Mouse (Mus musculus) lung, postnatal 36 days (tissue): ENCODE data around the gene Pbrm1.

Experiments used
- DNase-seq: peaks from one replicate; pipeline ENCODE4 v3.0.0; 2022; ENCODE audit warnings: mixed read lengths

The Pbrm1 gene

DNA sequence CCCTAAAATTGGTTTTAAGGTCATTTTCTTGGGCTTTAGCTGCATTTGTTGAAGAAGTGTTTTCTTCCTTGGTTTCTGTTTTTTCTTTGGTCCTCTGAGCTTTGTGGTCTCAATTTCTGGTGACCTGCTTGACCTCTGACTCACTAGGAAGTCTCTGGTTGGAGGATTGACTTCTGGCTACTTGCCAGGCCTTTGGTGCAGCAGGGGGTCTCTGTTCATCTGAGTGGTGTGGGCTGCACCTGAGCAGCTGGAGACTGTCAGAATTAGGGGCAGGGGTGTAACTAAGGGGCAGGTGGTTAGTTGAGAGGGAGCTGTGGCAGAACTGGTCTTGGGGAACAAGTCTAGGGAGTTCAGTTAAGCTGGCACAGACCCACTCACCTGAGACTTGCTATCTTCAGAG is 62.2 kb downstream of the Pbrm1 start:
- no peak for DNase-seq

DNA sequence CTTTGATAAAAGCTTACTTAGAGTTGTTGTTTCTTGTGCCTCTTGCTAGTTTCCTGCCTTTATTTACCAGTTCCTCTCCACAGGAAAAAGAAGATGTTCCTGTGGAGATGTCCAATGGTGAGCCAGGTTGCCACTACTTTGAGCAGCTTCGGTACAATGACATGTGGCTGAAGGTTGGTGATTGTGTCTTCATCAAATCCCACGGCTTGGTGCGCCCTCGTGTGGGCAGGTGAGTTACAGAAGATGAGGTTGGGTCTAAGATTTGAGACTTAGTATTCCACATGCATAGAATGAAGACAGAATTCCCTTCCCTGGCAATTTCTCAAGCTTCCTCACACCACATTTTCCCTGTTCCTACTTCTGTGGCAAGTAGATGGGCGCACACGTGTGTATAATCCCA is 68.5 kb downstream of the Pbrm1 start:
- DNase-seq: peak; percentile 44

DNA sequence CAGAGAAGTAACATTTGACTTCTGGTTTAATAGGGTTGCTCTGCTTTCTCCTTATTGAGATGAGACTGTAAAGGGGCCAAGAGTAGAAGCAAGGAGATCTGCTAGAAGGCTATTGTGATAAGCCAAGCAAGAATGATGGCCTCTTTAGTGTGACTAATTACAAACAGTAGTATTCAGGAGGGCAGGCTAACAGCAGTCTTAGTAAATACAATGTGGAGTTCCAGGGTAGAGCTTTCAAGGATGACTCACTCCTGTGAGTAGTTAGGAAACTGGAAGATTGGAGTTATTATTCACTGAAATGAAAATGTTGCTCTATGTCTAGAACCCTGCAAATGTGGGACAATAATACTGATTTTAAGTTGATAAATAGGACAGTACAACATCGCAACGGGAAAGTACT is 69.6 kb downstream of the Pbrm1 start:
- DNase-seq: no peak

DNA sequence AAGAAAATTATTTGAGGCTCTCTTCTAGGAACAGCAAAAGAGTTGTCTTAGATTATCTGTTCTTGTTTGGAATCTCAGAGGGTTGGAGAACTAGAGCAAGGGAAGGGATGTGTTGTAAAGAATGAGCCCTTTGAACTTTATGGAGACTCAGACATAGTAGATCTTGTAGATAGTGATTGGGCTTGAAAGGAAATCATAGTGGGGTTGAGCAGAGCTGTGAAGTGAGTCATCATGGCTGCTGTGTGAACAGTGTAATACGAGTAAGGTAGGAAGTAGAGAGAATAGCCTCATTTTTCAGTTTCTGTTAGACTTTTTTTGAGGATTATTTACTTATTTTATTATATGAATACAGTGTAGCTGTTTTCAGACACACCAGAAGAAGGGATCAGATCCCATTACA is 71.0 kb downstream of the Pbrm1 start:
- DNase-seq: no peak

DNA sequence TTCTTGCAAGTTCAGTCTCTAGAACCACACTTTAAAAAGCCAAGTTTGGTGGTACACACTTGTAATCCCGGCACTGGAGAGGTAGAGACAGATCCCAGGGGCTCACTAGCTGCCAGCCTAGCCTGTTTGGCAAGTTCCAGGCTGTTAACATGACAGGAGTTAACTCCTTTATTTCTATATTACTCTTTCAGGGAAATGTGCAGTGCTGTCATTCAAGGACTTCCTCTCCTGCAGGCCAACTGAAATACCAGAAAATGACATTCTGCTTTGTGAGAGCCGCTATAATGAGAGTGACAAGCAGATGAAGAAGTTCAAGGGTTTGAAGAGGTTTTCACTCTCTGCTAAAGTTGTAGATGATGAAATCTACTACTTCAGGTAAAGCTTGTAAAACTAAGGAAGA is 86.2 kb downstream of the Pbrm1 start:
- DNase-seq: peak; percentile 54

DNA sequence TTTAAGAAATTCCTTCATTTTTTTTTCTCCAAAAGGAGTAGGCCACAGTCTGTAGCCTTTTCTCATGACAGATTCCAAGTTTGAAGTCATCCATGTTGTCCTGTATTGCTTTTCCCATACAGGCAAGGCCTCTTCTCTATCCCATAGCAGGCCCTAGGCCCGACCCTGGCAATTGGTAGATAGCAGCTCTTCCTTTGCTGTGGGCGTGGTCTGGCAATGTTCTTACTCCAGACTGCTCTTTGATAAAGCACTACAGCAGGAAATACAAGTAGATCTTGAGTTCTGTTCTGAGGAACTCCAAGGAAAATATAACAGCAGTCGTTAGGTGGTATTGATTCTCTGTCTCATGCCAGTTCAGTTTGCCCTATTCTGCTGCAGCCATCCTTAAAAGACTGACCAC is 91.7 kb downstream of the Pbrm1 start:
- peak; percentile 20 for DNase-seq

DNA sequence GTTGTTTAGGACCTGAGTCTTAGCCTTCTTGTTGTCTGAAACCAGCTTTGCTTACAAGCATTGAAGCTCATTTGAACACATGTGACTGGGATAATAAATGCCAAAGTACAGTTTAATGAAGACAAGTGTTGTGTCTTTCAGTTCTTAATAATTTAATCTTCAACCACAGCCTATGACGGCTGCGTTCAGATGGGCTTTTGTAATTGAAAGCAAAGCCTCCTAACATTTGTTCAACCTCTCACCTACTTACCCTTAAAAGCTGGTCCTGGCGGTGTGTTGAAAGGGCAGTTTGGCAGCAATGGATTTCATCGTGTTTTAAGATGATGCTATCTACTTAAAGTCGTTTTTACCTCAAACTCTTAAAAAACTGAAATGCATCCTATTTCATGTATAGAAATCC is 93.2 kb downstream of the Pbrm1 start:
- DNase-seq: no peak

DNA sequence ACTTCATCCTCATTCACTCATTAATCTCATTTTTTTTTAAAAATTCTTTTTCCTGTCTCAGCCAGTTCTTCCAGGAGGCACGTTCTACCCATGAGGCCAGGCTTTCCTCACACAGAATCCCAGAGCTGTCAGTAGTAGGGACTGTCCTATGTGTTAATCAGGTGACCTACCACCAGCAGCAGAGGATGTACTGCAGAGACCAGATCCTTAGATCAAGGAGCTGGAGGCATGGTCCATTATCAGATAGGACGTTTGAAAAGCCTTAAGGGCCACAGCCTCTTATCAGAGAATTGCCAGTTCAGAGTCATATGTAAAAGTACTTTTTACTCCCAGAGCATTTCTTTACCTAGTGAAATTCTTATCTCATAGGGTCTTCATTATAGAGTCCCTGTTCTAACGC is 95.1 kb downstream of the Pbrm1 start:
- no peak for DNase-seq

DNA sequence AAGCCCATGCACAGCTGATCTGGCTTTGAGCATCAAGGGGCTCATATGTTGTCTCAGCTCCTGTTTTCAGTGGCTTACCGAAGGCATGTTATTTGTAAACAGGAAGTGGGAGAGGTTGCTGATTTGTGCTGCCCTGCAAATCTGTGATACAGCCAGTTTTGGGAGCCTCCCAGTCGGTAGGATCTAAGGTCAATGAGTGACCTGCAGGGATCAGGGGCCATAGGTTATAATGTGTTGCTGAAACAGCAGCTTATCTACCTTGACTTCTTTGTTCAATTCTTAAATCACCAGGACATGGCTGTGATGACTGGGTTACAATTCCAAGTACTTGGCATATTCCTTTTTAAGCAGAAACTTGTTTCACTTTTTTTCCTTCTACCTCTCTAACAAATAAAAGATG is 96.6 kb downstream of the Pbrm1 start:
- no peak for DNase-seq

DNA sequence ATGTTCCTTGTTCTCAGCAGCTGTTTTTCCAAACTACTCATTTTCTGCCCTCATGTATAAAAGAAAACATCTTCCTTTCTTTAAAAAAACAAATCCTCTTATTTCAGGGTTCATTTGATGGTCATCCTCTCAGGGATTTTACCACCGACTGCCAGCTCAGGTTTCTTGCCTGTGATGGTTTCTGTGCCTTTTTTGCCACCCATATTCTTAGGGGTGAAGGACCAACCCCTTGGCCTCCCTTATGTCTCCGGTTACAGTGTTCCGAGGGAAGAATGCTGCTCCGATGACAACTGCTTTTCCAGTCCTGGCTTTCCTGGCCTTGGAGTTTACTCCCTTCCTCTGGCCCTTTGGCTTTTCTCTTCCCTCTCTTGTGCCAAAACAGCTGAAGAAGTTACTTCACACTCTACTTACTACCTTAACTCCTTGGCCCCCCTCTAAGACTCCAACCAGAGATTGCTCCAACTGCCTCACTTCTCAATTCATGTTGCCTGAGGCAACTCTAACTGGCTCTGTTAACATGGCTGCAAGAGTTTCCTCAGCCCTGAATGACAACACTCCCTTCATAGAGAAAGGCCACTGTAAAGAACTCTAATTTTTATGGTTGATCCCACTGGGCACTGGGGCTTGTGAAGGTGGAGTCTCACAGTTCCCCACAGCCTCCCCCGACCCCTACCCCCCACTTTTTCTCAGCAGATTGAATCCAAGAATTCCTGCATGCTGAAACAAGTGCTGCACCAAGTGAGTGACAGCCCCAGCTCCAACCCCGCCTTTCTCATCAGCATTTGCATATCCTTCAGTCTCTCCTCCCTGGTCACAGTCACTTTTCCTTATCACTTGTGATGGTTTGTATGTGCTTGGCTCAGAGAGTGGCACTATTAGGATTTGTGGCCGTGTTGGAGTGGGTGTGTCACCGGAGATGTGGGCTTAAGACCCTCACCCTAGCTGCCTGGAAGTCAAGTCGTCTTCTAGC is 106.5 kb downstream of the Pbrm1 start:
- DNase-seq: no peak

DNA sequence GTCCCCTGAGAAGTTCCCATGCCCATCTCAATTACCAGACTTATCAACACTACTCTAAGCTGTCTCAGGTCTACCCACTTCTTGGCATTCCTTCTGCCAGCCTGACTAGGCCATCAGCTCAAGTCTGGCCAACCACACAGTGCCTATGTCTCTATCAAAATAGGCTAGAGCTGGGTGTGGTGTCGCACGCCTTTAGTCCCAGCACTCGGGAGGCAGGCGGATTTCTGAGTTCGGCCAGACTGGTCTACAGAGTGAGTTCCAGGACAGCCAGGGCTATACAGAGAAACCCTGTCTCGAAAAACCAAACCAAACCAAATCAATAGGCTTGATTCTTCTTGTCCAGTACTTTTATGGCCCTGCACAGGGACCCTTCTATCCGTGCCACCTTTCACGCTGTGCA is 107.9 kb downstream of the Pbrm1 start:
- DNase-seq: no peak

DNA sequence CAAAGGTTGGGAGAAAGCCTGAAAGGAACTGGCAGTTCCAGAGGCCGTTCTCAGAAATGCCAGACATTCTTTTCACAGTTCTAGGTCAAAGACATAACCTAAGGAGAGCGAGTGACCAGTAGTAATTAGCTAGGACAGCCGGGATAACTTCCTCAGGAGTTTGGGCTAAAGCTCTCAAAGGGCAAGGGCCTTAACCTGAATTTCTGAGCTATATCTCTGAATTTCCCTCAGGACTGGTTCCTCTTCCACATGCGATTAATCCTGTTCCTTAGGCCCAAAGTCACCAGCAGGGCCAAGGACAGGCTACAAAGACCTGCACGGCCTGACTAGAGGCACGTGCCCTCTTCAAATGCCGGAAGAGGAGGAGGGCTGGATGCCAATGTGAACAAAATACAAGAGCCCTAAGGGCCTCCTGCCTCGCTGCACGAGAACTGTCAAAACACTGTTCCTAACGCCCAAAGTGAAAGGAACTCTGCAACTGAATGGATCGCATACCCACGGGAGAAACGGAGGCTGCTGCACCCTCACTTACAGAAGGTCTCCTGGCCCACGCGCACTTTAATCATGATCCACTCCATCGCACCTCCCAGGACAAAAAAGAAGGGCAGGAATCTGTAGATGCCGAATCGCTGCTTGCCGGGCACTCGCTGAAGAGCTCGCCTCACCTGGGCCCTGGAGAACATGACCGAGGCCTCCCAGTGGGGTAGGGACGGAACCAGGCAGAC is 109.3 kb downstream of the Pbrm1 start:
- peak; percentile 89 for DNase-seq

DNA sequence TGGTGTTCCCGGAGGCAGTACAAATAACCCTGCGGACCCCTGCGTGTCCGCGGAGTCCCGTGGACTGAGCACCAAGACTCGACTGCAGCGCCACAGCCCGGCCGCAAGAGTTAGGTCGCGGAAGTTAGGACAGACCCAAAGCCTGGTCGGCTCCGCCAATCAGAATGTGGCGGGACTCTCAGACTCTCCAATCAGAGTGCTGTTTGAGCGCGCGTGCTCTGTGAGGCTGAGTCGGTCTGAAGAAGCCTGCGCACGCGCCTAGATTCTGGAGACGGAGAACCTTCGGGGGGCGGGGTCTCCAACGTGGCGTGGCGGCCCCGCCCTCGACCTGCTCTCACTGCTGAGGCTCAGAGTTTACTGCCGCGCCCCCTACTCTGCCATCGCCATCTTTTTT is 109.9 kb downstream of the Pbrm1 start, which contains the start of gene Smim4:
TSS of gene Smim4 (minus strand) at position 131 of the 394 bp plus-strand sequence.
- peak; percentile 99 for DNase-seq

DNA sequence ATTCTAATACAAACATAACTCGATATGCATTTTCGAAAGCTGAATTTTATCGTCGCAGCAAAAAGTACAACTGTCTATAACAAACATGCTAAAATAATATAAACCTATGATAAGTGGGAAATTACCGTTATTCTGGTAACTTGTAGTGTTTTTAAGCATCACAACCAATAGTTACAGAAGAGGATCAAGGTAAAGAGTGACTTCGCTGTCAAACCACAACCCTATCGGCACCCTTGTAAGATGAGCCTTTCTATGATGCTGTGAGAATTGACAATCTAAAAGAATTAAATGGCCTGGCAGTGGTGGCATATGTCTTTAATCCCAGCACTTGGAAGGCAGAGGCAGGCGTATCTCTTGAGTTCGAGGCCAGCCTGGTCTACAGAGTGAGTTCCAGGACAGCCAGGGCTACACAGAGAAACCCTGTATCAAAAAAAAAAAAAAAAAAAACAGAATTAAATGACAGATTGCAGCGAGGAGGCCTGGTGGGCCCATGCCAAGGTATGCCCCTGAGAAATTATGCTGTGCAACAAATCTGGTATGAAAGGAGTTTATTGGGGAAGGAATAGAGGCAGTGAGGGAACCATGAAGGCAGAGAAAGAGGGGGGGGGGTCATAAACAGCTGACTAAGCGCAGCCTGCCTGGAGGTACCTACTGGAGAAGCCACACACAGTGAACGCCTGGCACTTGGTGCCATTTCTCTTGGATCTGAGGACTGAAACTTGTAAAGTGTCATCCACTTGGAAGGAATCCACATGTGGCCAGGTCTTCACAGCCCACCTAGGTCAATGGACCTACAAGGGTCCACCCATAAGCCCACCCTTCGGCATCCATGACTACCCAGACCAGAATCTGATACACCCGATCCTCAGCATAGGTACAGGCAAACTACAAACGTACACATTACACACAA is 110.6 kb downstream of the Pbrm1 start:
- DNase-seq: no peak

DNA sequence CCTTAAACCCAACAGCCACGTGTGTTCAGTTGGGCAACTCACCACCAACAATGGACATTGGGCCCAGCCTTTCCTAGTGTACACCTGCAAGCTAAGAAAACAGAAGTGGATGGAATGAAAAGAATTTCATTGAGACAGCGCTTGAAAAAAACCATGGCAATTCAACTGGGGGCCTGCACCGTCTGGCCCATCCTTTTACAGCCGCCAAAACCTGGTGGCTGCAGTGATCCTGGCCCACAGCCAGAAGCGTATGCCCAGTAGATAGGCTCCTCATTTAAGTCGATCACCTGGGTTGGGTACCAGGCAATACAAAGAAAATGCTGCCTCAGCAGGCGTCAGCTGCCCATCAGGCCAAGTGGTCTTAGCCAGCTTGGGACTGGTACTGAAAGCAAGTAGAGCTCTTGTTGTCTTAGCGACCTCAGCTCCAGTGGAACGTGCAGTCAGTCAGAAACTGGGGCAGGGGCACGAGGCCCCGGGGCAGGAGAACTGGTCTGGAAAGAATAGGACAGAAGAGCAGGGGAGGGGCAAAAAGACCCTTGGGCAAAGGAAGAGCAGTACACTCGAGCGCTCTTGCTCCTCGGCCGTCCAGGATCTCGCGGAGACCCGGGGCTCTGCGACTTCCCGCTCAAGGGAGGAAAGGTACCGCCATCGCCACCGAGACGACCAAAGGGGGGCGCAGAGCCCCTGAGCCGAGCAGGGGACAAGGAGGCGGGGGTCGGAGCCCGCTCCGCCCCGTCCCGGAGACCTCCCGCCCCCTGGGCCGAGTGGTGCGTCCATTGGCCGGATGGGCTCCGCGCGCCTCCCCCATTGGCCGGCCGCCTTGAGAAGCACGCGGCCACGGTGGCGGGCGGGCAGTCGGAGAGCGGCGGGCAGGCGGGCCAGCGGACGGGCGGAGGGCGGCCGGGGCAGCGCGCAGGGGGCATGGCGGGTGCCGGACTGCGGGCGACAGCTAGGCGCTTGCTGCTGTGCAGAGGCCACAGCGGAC is 111.6 kb downstream of the Pbrm1 start, which contains the start of gene Nt5dc2:
TSS of gene Nt5dc2 (plus strand) at position 818 of the 985 bp plus-strand sequence.
- peak; percentile 93 for DNase-seq

DNA sequence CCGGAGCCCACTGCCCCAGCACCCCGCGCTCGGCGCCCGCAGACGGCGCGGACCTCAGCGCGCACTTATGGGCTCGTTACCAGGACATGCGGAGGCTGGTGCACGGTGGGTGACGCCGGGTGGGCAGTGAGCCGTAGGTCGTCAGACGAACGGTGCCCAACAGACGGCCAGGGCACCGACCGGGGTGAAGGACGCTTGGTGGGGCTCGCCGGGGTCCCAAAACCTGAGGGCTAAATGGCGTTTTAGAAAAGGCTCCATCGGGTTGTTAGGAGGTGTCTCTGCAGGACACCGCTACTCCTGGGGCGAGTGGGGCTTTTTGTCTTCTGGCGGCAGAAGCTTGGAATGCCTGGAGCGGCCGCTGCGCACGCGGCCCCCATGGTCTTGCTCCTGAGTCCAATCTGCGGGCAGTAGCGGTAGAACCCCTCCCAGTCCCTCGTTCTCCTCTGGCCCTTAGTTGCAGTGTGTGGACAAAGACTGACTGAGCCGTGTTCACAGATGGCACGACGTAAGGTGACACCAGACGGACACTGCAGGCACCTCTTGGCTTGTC is 112.4 kb downstream of the Pbrm1 start:
- no peak for DNase-seq

DNA sequence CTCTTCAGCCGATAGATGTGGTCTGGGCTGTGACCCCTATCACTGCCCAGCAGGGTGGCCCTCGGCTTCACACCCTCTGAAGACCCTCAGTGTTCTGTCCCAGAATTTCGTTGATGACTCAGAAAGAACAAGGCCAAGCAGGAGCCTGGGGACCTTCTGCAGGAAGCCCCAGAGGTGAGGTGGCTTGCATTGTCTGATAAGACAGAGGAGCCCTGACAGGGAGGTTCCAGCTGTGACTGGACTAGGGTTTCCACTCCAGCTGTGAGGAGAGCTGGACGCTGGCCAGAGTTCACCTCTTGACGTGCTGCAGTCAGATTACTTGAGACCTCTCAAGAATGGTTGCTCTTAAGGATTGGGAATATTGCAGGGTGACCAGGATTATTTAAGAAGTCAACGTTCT is 113.1 kb downstream of the Pbrm1 start:
- peak; percentile 81 for DNase-seq

DNA sequence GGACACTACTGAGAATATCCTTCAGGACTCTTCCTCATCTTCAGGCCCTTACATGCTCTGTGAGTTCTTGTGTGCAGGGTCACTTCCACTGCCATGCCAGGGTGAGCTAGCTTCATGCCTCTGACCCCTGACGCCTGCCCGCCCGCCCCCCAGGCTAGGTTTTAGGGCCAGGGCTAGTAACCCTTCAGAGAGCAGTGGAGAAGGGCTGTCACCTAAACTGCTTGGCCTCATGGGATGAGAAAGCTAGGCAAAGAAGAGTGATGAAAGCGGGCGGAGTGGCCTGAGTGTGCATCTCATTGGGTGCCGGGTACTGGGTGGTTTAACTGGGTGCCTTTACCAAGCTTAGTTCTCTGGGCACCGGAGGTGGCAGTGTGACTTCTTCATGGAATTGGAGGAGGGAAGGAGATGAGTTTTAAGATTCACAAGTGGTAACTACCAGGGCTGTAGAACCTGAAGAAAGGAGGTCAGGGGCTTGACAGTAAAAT is 113.6 kb downstream of the Pbrm1 start:
- no peak for DNase-seq

DNA sequence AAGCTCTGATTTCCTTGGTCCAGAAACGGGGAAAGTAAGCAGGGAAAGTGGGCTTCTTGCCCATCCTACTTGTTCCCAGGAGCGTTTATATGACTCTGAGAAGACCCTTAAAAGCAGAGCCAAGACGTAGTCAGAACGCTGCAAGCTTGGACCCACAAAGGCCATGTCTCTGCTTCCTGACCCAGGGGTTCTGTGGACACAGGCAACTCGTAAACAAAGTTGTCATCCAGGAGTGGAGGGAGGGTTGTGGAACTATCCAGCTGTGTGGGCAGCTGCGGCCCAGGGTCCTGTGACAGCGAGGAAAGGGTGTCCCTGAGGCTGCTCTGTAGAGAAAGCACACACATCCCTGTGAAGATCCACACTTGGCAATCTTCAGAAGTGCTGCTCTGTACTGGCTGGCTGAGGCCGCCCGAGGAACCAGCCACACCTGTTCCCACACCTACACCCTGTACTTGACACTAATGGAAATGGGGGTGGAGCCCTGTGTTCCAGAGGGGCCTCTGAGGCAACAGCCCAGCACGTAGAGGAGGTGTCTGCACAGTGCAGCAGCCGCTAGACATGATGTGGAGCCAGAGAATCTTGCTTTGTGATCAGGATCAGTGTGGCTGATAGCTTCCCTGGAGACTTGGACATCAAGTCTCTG is 114.2 kb downstream of the Pbrm1 start:
- DNase-seq: peak; percentile 78
